In genomic region chr11:50841023-50841735, GRCm38 (mm10) we compare ENCODE assay signal across 8 mouse cellular contexts. TPM values are rescaled to one million over a fixed set of nuclear protein-coding genes. Genes with fewer than 3 reads are reported as not detected.
A peak's percentile ranks its signal among the peaks of the same experiment; 100 is the strongest.
DNase-seq lines count a peak whose midpoint lies in the region; ATAC-seq and TF ChIP-seq lines count a peak whose summit lies in the region.

TSS of gene Zfp879 (minus strand) at chr11:50841552.

- peak; percentile 100 for ATAC-seq in forebrain, postnatal 0 days
- ATAC-seq in liver, postnatal 0 days: peak; percentile 91

- no peaks in the 10 kb centered on the region for H3K36me3 ChIP-seq in ES-Bruce4 (ENCODE audit: control insufficient read depth, insufficient read depth, low read length, poor library complexity, severe bottlenecking)
- H3K36me3 ChIP-seq in forebrain, postnatal 0 days (ENCODE audit: insufficient read depth): peaks cover 3% of the 10 kb centered on the region; the same call in 1 of the 2 replicates
- no peaks in the 10 kb centered on the region for H3K36me3 ChIP-seq in liver, postnatal 0 days (replicated peaks; ENCODE audit: insufficient read depth, low read length)

- H3K27me3 ChIP-seq in ES-Bruce4 (ENCODE audit: control insufficient read depth, insufficient read depth, low read length, poor library complexity, severe bottlenecking): no peaks in the 10 kb centered on the region
- no peaks in the 10 kb centered on the region for H3K27me3 ChIP-seq in forebrain, postnatal 0 days (ENCODE audit: insufficient read depth, low read length)
- no peaks in the 10 kb centered on the region for H3K27me3 ChIP-seq in liver, postnatal 0 days (ENCODE audit: insufficient read depth, low read length)

- H3K4me3 ChIP-seq in ES-Bruce4 (ENCODE audit: low read depth, low read length): peak within 1 kb of the TSS; percentile 74
- H3K4me3 ChIP-seq in forebrain, postnatal 0 days (ENCODE audit: low read depth, low read length): peak within 1 kb of the TSS; percentile 48
- peak within 1 kb of the TSS; percentile 38 for H3K4me3 ChIP-seq in liver, postnatal 0 days (ENCODE audit: low read depth, low read length)
- H3K4me3 ChIP-seq in olfactory bulb, adult 2 months (ENCODE audit: insufficient read depth, low read depth, low read length): peak within 1 kb of the TSS; percentile 61

- peak; percentile 96 for DNase-seq in cerebellum, adult 11-12 months
- peak; percentile 97 for DNase-seq in forebrain, postnatal 0 days
- DNase-seq in heart, postnatal 36 days: peak; percentile 84 to 85
- DNase-seq in layer of hippocampus, adult 18-20 months (ENCODE audit: low spot score in 2 of 2): peak; percentile 90 to 98
- peak; percentile 87 for DNase-seq in liver, postnatal 0 days
- DNase-seq in thymus, adult 18-20 months: peak; percentile 80 to 85

- no peaks in the 10 kb centered on the region for H3K4me1 ChIP-seq in ES-Bruce4 (ENCODE audit: control insufficient read depth, insufficient read depth, low read length)
- H3K4me1 ChIP-seq in forebrain, postnatal 0 days (ENCODE audit: insufficient read depth): peaks cover 7% of the 10 kb centered on the region; the same call in 1 of the 2 replicates
- no peaks in the 10 kb centered on the region for H3K4me1 ChIP-seq in liver, postnatal 0 days (ENCODE audit: insufficient read depth)
- H3K4me1 ChIP-seq in olfactory bulb, adult 2 months (ENCODE audit: control insufficient read depth, insufficient read depth, low read length): peaks cover 4% of the 10 kb centered on the region

- TF ChIP-seq POLR2A in ES-Bruce4 (IDR thresholded peaks at IDR 0.05; ENCODE audit: insufficient read depth, low read length): no peak
- TF ChIP-seq POLR2A in olfactory bulb, adult 2 months (IDR thresholded peaks at IDR 0.05; ENCODE audit: insufficient read depth, low read depth, low read length): peak; percentile 75

- TF ChIP-seq EP300 in ES-Bruce4 (IDR thresholded peaks at IDR 0.05; ENCODE audit: insufficient read depth, low read depth, low read length): no peak
- no peak for TF ChIP-seq EP300 in liver, postnatal 0 days (IDR thresholded peaks at IDR 0.05; ENCODE audit: low read depth)

- 15% methylated on average over 22 of the region's 22 CpGs for WGBS in forebrain, postnatal 0 days
- 22% methylated on average over 22 of the region's 22 CpGs for WGBS in liver, postnatal 0 days (ENCODE audit: insufficient replicate concordance)
- WGBS in olfactory bulb, adult 2 months: 8% methylated on average over 22 of the region's 22 CpGs

- no peaks in the 10 kb centered on the region for H3K9me3 ChIP-seq in ES-Bruce4 (replicated peaks; ENCODE audit: control insufficient read depth, insufficient read depth, low read length, poor library complexity, severe bottlenecking)
- H3K9me3 ChIP-seq in forebrain, postnatal 0 days (ENCODE audit: low read length): no peaks in the 10 kb centered on the region
- H3K9me3 ChIP-seq in liver, postnatal 0 days (ENCODE audit: low read length): no peaks in the 10 kb centered on the region

- H3K27ac ChIP-seq in ES-Bruce4 (ENCODE audit: insufficient read depth, low read length): no peak within 1 kb of the TSS
- peak within 1 kb of the TSS; percentile 50; the same call in 1 of the 2 replicates for H3K27ac ChIP-seq in forebrain, postnatal 0 days (ENCODE audit: low read depth, low read length)
- no peak within 1 kb of the TSS for H3K27ac ChIP-seq in liver, postnatal 0 days (ENCODE audit: low read depth)
- 0 out of 2 replicates have a peak within 1 kb of the TSS, but pooled peaks have one; percentile 13 for H3K27ac ChIP-seq in olfactory bulb, adult 2 months (ENCODE audit: insufficient read depth, low read depth, low read length)

- H3K9ac ChIP-seq in ES-Bruce4 (ENCODE audit: low read depth, poor library complexity, severe bottlenecking): peak within 1 kb of the TSS; percentile 64
- peak within 1 kb of the TSS; percentile 65 for H3K9ac ChIP-seq in forebrain, postnatal 0 days
- H3K9ac ChIP-seq in liver, postnatal 0 days (replicated peaks): peak within 1 kb of the TSS; percentile 47; the same call in 1 of the 2 replicates

- no peak for TF ChIP-seq CTCF in ES-Bruce4 (IDR thresholded peaks at IDR 0.05; ENCODE audit: low read depth, low read length)
- no peak for TF ChIP-seq CTCF in forebrain, postnatal 0 days (IDR thresholded peaks at IDR 0.05; ENCODE audit: low read depth)
- no peak for TF ChIP-seq CTCF in liver, postnatal 0 days (IDR thresholded peaks at IDR 0.05; ENCODE audit: low read depth)
- TF ChIP-seq CTCF in olfactory bulb, adult 2 months (IDR thresholded peaks at IDR 0.05; ENCODE audit: insufficient read depth, low read depth, low read length): no peak

- peak within 1 kb of the TSS; percentile 71 for H3K4me2 ChIP-seq in forebrain, postnatal 0 days (ENCODE audit: low read depth)
- H3K4me2 ChIP-seq in liver, postnatal 0 days (ENCODE audit: low read depth, low read length): peak within 1 kb of the TSS; percentile 70

- intact Hi-C loops in heart, postnatal 36 days (cut with DNase I): loop anchor here (5.0 kb wide), 1 partner anchor 76 kb away; the partner anchor contains the start of gene Zfp2

RNA-seq across cellular contexts. Expression of gene Zfp879, which starts in this region (rescaled TPM):
- 0.45 and 0.50 TPM in 2 replicates for polyA plus RNA-seq in ES-Bruce4 (2011; ENCODE audit: insufficient read depth, insufficient read length, low read depth, missing spikeins)
- 3.5 and 5.9 TPM in 2 replicates for total RNA-seq in forebrain, postnatal 0 days (2014; rRNA removed)
- 1.1 and 1.6 TPM in 2 replicates for polyA plus RNA-seq in forebrain, postnatal 0 days (2015; fragmentation: Nextera tagmentation; extraction: Ambion mirVana)
- 1 to 10 TPM; 1.5 to 1.6 TPM for total RNA-seq in heart, postnatal 36 days (2021)
- total RNA-seq in layer of hippocampus, adult 18-20 months (2021): 1 to 10 TPM; 2.8 to 3.3 TPM
- 0.08 and 0.15 TPM in 2 replicates for polyA plus RNA-seq in liver, postnatal 0 days (2015; fragmentation: Nextera tagmentation; extraction: Ambion mirVana)
- polyA plus RNA-seq in olfactory bulb, adult 2 months (2012; ENCODE audit: insufficient read depth, insufficient read length, low replicate concordance, missing spikeins): not detected in 2 replicates

Comparison
In these comparisons a context has a peak if more than half of its experiments do, and no peak if none do; other contexts are left out.
1. Peak in DNase-seq, ATAC-seq, H3K4me3 ChIP-seq, H3K9ac ChIP-seq and H3K4me2 ChIP-seq in liver, postnatal 0 days; RNA of the gene not detected or under 1 TPM.
2. H3K27ac ChIP-seq: peak in forebrain, postnatal 0 days (single experiment) and olfactory bulb, adult 2 months (single experiment); none in ES-Bruce4 (single experiment) and liver, postnatal 0 days (single experiment).
3. Peak in every context shown above with its lines, with median percentiles within 50 percentile points of each other: H3K4me3 ChIP-seq, H3K9ac ChIP-seq and DNase-seq.